In the genomic region with DNA sequence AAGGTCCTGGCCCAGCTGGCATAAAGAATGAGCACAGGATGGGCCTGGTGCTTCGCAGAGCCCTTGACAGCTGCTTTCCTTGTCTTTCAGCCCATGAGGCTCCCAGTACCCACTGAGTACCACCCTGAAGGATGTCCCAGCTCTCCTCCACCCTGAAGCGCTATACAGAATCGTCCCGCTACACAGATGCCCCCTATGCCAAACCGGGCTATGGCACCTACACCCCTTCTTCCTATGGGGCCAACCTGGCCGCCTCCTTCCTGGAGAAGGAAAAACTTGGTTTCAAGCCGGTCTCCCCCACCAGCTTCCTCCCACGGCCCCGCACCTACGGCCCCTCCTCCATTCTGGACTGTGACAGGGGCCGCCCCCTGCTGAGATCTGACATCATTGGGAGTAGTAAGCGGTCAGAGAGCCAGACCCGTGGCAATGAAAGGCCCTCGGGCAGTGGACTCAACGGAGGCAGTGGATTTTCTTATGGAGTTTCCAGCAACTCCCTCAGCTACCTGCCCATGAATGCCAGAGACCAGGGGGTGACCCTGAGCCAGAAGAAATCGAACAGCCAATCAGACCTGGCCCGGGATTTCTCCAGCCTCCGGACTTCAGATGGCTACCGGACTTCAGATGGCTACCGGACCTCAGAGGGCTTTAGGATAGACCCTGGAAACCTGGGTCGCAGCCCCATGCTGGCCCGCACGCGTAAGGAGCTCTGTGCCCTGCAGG, we compare ENCODE assay signal across 19 mouse cellular contexts. TPM values are rescaled to one million over a fixed set of nuclear protein-coding genes. Genes with fewer than 3 reads are reported as not detected.
DNase-seq lines count a peak whose midpoint lies in the region; ATAC-seq lines count a peak whose summit lies in the region.
"Had no signal": no experiment of that assay in that cellular context is flagged by ENCODE, and none has a peak within 500 bp of the region (broad histone marks: within the 10 kb centered on the region; RNA-seq: fewer than 3 reads in every experiment).

No protein-coding gene starts in this region.

- peaks cover 28% of the 10 kb centered on the region for H3K4me1 ChIP-seq in forebrain, embryonic 14.5 days (ENCODE audit: control insufficient read depth, insufficient read depth, low read length)
- H3K4me1 ChIP-seq in forebrain, embryonic 15.5 days: peaks cover 23% of the 10 kb centered on the region

- peak overlapping the region; percentile 3; the same call in 1 of the 2 replicates for H3K9ac ChIP-seq in forebrain, embryonic 14.5 days (ENCODE audit: low read length)
- H3K9ac ChIP-seq in forebrain, embryonic 15.5 days (replicated peaks): no peak overlapping the region
- H3K9ac ChIP-seq: embryonic facial prominence, embryonic 13.5 days; heart, embryonic 15.5 days; lung, embryonic 14.5 days had no signal

- H3K36me3 ChIP-seq in forebrain, embryonic 14.5 days (ENCODE audit: control insufficient read depth, insufficient read depth, low read length): 0 out of 2 replicates have a peak, but pooled peaks cover 2% of the 10 kb centered on the region
- no peaks in the 10 kb centered on the region for H3K36me3 ChIP-seq in forebrain, embryonic 15.5 days
- H3K36me3 ChIP-seq: embryonic facial prominence, embryonic 13.5 days had no signal

- ATAC-seq in forebrain, embryonic 14.5 days: no peak
- ATAC-seq in forebrain, embryonic 15.5 days (replicated peaks): no peak
- ATAC-seq: hindbrain, embryonic 16.5 days had no signal

- DNase-seq in forebrain, embryonic 14.5 days (ENCODE audit: low spot score): no peak
- DNase-seq in layer of hippocampus, adult 11-12 months (ENCODE audit: low spot score): peak; percentile 12
- no peak for DNase-seq in layer of hippocampus, postnatal 10 days (ENCODE audit: low spot score in 2 of 2)
- peak; percentile 61 for DNase-seq in kidney, adult 18-20 months
- peak; percentile 31 to 82 for DNase-seq in kidney, postnatal 25 days
- DNase-seq in adrenal gland, postnatal 10 days: no peak
- DNase-seq in thymus, adult 18-20 months: no peak
- DNase-seq: layer of hippocampus, postnatal 36 days; lung, embryonic 14.5 days; right cerebral cortex, postnatal 14 days had no signal

- no peaks in the 10 kb centered on the region for H3K9me3 ChIP-seq in forebrain, embryonic 14.5 days (replicated peaks; ENCODE audit: control insufficient read depth, low read length)
- no peaks in the 10 kb centered on the region for H3K9me3 ChIP-seq in forebrain, embryonic 15.5 days
- H3K9me3 ChIP-seq: embryonic facial prominence, embryonic 13.5 days; heart, embryonic 15.5 days had no signal

- H3K27me3 ChIP-seq in forebrain, embryonic 14.5 days (replicated peaks; ENCODE audit: control insufficient read depth, insufficient read depth, low read length): no peaks in the 10 kb centered on the region
- no peaks in the 10 kb centered on the region for H3K27me3 ChIP-seq in forebrain, embryonic 15.5 days
- H3K27me3 ChIP-seq: embryonic facial prominence, embryonic 13.5 days; heart, embryonic 15.5 days had no signal

- no peak overlapping the region for H3K4me2 ChIP-seq in forebrain, embryonic 14.5 days (ENCODE audit: low read length)
- no peak overlapping the region for H3K4me2 ChIP-seq in forebrain, embryonic 15.5 days (replicated peaks)
- H3K4me2 ChIP-seq: embryonic facial prominence, embryonic 13.5 days; heart, embryonic 15.5 days; lung, embryonic 14.5 days had no signal

- no peak overlapping the region for H3K27ac ChIP-seq in forebrain, embryonic 14.5 days (ENCODE audit: low read depth, low read length)
- no peak overlapping the region for H3K27ac ChIP-seq in forebrain, embryonic 15.5 days (replicated peaks)
- H3K27ac ChIP-seq: embryonic facial prominence, embryonic 13.5 days had no signal

- no peak overlapping the region for H3K4me3 ChIP-seq in forebrain, embryonic 14.5 days (ENCODE audit: low read depth, low read length)
- no peak overlapping the region for H3K4me3 ChIP-seq in forebrain, embryonic 15.5 days
- H3K4me3 ChIP-seq: embryonic facial prominence, embryonic 13.5 days; heart, embryonic 15.5 days had no signal

- 72% methylated on average over 24 of the region's 24 CpGs for WGBS in forebrain, embryonic 14.5 days
- WGBS in forebrain, embryonic 15.5 days: 76% methylated on average over 24 of the region's 24 CpGs

RNA-seq across cellular contexts. Expression of gene Usp2, which starts 8.6 kb away (rescaled TPM):
- polyA plus RNA-seq in forebrain, embryonic 14.5 days (2014; fragmentation: Nextera tagmentation; extraction: Ambion mirVana): 6.9 and 8.2 TPM in 2 replicates
- polyA plus RNA-seq in forebrain, embryonic 15.5 days (2015; fragmentation: Nextera tagmentation; extraction: Ambion mirVana): 9.0 and 10.0 TPM in 2 replicates
- total RNA-seq in layer of hippocampus, postnatal 10 days (2021): 10 to 100 TPM; 41.7 to 47.2 TPM
- total RNA-seq in adrenal gland, postnatal 10 days (2021): 10 to 100 TPM; 36.4 to 52.2 TPM

RNA-seq across cellular contexts. Expression of gene Mfrp, which starts 26.1 kb away (rescaled TPM):
- polyA plus RNA-seq in forebrain, embryonic 14.5 days (2014; fragmentation: Nextera tagmentation; extraction: Ambion mirVana): 0.31 TPM in 1 of 2 replicates, not detected in the other
- polyA plus RNA-seq in forebrain, embryonic 15.5 days (2015; fragmentation: Nextera tagmentation; extraction: Ambion mirVana): 0.18 and 0.23 TPM in 2 replicates
- total RNA-seq in layer of hippocampus, postnatal 10 days (2021): 1 to 10 TPM in 1 of 2 experiments, not detected in 1; 2.4 TPM
- total RNA-seq in adrenal gland, postnatal 10 days (2021): under 1 TPM in 1 of 2 experiments, not detected in 1; 0.30 TPM
- total RNA-seq: adrenal gland, adult 18-20 months; liver, adult 2 months had no signal
- polyA plus RNA-seq: heart, embryonic 15.5 days; liver, adult 2 months had no signal

RNA-seq across cellular contexts. Expression of gene C1qtnf5, which starts 31.6 kb away (rescaled TPM):
- polyA plus RNA-seq in forebrain, embryonic 14.5 days (2014; fragmentation: Nextera tagmentation; extraction: Ambion mirVana): 2.6 and 3.2 TPM in 2 replicates
- 2.2 and 3.6 TPM in 2 replicates for polyA plus RNA-seq in forebrain, embryonic 15.5 days (2015; fragmentation: Nextera tagmentation; extraction: Ambion mirVana)
- 10 to 100 TPM; 16.0 to 17.6 TPM for total RNA-seq in layer of hippocampus, postnatal 10 days (2021)
- 10 to 100 TPM; 16.7 to 21.9 TPM for total RNA-seq in adrenal gland, postnatal 10 days (2021)

RNA-seq across cellular contexts. Expression of gene Thy1, which starts 32.3 kb away (rescaled TPM):
- 3.6 and 5.0 TPM in 2 replicates for polyA plus RNA-seq in forebrain, embryonic 14.5 days (2014; fragmentation: Nextera tagmentation; extraction: Ambion mirVana)
- polyA plus RNA-seq in forebrain, embryonic 15.5 days (2015; fragmentation: Nextera tagmentation; extraction: Ambion mirVana): 3.2 and 3.7 TPM in 2 replicates
- total RNA-seq in layer of hippocampus, postnatal 10 days (2021): 100 to 1,000 TPM; 644 to 646 TPM
- 10 to 100 TPM; 44.2 to 44.9 TPM for total RNA-seq in adrenal gland, postnatal 10 days (2021)
- polyA plus RNA-seq: C2C12; neural tube, embryonic 11.5 days had no signal

RNA-seq across cellular contexts. Expression of gene Gm49380, which starts 37.9 kb away (rescaled TPM):
- 0.11 and 0.16 TPM in 2 replicates for polyA plus RNA-seq in forebrain, embryonic 14.5 days (2014; fragmentation: Nextera tagmentation; extraction: Ambion mirVana)
- polyA plus RNA-seq in forebrain, embryonic 15.5 days (2015; fragmentation: Nextera tagmentation; extraction: Ambion mirVana): 0.17 and 0.18 TPM in 2 replicates
- total RNA-seq in layer of hippocampus, postnatal 10 days (2021): under 1 TPM in 1 of 2 experiments, not detected in 1; 0.43 TPM
- total RNA-seq in adrenal gland, postnatal 10 days (2021): under 1 TPM in 1 of 2 experiments, not detected in 1; 0.51 TPM
- total RNA-seq: midbrain, postnatal 0 days had no signal
- polyA plus RNA-seq: liver, adult 2 months had no signal

Comparison
In these comparisons a context has a peak if more than half of its experiments do, and no peak if none do; other contexts are left out.
1. DNase-seq: peak in layer of hippocampus, adult 11-12 months (single experiment), kidney, adult 18-20 months (single experiment) and kidney, postnatal 25 days (2 of 2); none in forebrain, embryonic 14.5 days (single experiment), layer of hippocampus, postnatal 10 days (0 of 2), adrenal gland, postnatal 10 days (single experiment) and thymus, adult 18-20 months (0 of 2).